Mouse (Mus musculus) MEL (cell line): ENCODE results near the gene Inafm2. TPM values are rescaled to one million over a fixed set of nuclear protein-coding genes. Genes with fewer than 3 reads are reported as not detected.

ENCODE experiments used
- DNase-seq: peaks from one replicate; pipeline ENCODE4 v3.0.0; 2011; ENCODE audit warnings: low read depth, low spot score
- H3K27ac ChIP-seq: 2 replicates; pipeline ENCODE4 v1.5.1; 2012; ENCODE audit warnings: low read depth, mild to moderate bottlenecking, control low read depth, low read length, moderate library complexity; ENCODE audit not compliant: control insufficient read depth
- H3K27me3 ChIP-seq, 2 experiments: fragments of 150-350 bp in 1 of 2; sonication (generic) in 1 of 2; 2 replicates each; pipeline ENCODE4 v1.6.1; 2012; ENCODE audit warnings: low read length in 2 of 2, mild to moderate bottlenecking in 2 of 2, improper control_type of control experiment in 1 of 2, moderate library complexity in 1 of 2; ENCODE audit not compliant: insufficient read depth in 2 of 2, control insufficient read depth in 1 of 2
- H3K36me3 ChIP-seq, 2 experiments: 2 replicates each; pipeline ENCODE4 v1.6.1; 2012 to 2014; ENCODE audit warnings: low read length in 2 of 2, improper control_type of control experiment in 1 of 2, inconsistent platforms in 1 of 2, mild to moderate bottlenecking in 1 of 2; ENCODE audit not compliant: insufficient read depth in 2 of 2, control insufficient read depth in 1 of 2
- H3K4me1 ChIP-seq, 2 experiments: fragments of 150-350 bp in 1 of 2; sonication (generic) in 1 of 2; 2 replicates each; pipeline ENCODE4 v1.6.1; 2012; ENCODE audit warnings: low read length in 2 of 2, improper control_type of control experiment in 1 of 2, mild to moderate bottlenecking in 1 of 2; ENCODE audit not compliant: insufficient read depth in 2 of 2, control insufficient read depth in 1 of 2
- H3K4me3 ChIP-seq, 2 experiments: fragments of 150-350 bp in 1 of 2; sonication (generic) in 1 of 2; 2 replicates each; pipeline ENCODE4 v1.5.1; 2012; ENCODE audit warnings: low read depth in 2 of 2, low read length in 2 of 2, mild to moderate bottlenecking in 2 of 2, moderate library complexity in 2 of 2, control low read depth in 1 of 2, improper control_type of control experiment in 1 of 2; ENCODE audit not compliant: control insufficient read depth in 1 of 2, insufficient read depth in 1 of 2
- H3K79me2 ChIP-seq: 2 replicates; pipeline ENCODE4 v1.6.1; 2012; ENCODE audit warnings: mild to moderate bottlenecking, low read length, moderate library complexity; ENCODE audit not compliant: control insufficient read depth, poor library complexity, insufficient read depth
- H3K9ac ChIP-seq: 2 replicates; pipeline ENCODE4 v1.6.1; 2012; ENCODE audit warnings: low read depth, mild to moderate bottlenecking, control low read depth, low read length, moderate library complexity; ENCODE audit not compliant: control insufficient read depth, poor library complexity, severe bottlenecking
- H3K9me3 ChIP-seq: fragments of 150-350 bp; sonication (generic); replicated peaks from 2 replicates; pipeline ENCODE4 v1.6.1; 2012; ENCODE audit warnings: mild to moderate bottlenecking, low read length, improper control_type of control experiment, moderate library complexity; ENCODE audit not compliant: insufficient read depth
- CTCF ChIP-seq, 3 experiments: IDR thresholded peaks in 2 of 3; conservative IDR thresholded peaks in 1 of 3; 2 replicates each; pipeline ENCODE4 v1.5.1; 2011 to 2012; ENCODE audit warnings: low read length in 3 of 3, low read depth in 2 of 3, mild to moderate bottlenecking in 2 of 3, improper control_type of control experiment in 1 of 3, inconsistent platforms in 1 of 3, mixed read lengths in 1 of 3, moderate library complexity in 1 of 3; ENCODE audit not compliant: control insufficient read depth in 1 of 3, insufficient read depth in 1 of 3, poor library complexity in 1 of 3, severe bottlenecking in 1 of 3
- EP300 ChIP-seq, 2 experiments: IDR thresholded peaks; 2 replicates each; pipeline ENCODE4 v1.6.1; 2011; ENCODE audit warnings: improper control_type of control experiment in 2 of 2, low read length in 2 of 2, low read depth in 1 of 2, mild to moderate bottlenecking in 1 of 2
- GABPA ChIP-seq: IDR thresholded peaks from 2 replicates; pipeline ENCODE4 v1.6.1; 2012; ENCODE audit warnings: low read depth, mild to moderate bottlenecking, inconsistent platforms, low read length, improper control_type of control experiment, moderate library complexity
- GATA1 ChIP-seq: IDR thresholded peaks from 2 replicates; pipeline ENCODE4 v1.6.1; 2011; ENCODE audit warnings: low read depth, low read length, improper control_type of control experiment
- MAFK ChIP-seq: IDR thresholded peaks from 2 replicates; pipeline ENCODE4 v1.6.1; 2011; ENCODE audit warnings: low read depth, mild to moderate bottlenecking, low read length, improper control_type of control experiment, borderline replicate concordance
- MEF2A ChIP-seq: IDR thresholded peaks from 2 replicates; pipeline ENCODE4 v1.6.1; 2014; ENCODE audit warnings: low read depth, mild to moderate bottlenecking, inconsistent platforms, low read length, improper control_type of control experiment; ENCODE audit not compliant: poor library complexity, insufficient replicate concordance, severe bottlenecking; ENCODE audit errors: extremely low read depth
- MYC ChIP-seq: IDR thresholded peaks from 2 replicates; pipeline ENCODE4 v1.6.1; 2011; ENCODE audit warnings: low read depth, mild to moderate bottlenecking, low read length, improper control_type of control experiment, moderate library complexity
- NELFE ChIP-seq: IDR thresholded peaks from 2 replicates; pipeline ENCODE4 v1.6.1; 2011; ENCODE audit warnings: low read depth, low read length, improper control_type of control experiment
- NRF1 ChIP-seq: IDR thresholded peaks from 2 replicates; pipeline ENCODE4 v1.6.1; 2014; ENCODE audit warnings: low read depth, mild to moderate bottlenecking, inconsistent platforms, low read length, improper control_type of control experiment, moderate library complexity; ENCODE audit not compliant: poor library complexity, insufficient read depth, severe bottlenecking
- POLR2AphosphoS5 ChIP-seq: IDR thresholded peaks from 2 replicates; pipeline ENCODE4 v1.6.1; 2012; ENCODE audit warnings: low read depth, borderline replicate concordance, mild to moderate bottlenecking, inconsistent platforms, low read length, moderate library complexity, mixed read lengths
- RAD21 ChIP-seq: IDR thresholded peaks from 2 replicates; pipeline ENCODE4 v1.6.1; 2011; ENCODE audit warnings: mild to moderate bottlenecking, low read depth, low read length, improper control_type of control experiment
- SIN3A ChIP-seq: IDR thresholded peaks from 2 replicates; pipeline ENCODE4 v1.6.1; 2012; ENCODE audit warnings: low read length, improper control_type of control experiment, inconsistent platforms
- SMC3 ChIP-seq: IDR thresholded peaks from 2 replicates; pipeline ENCODE4 v1.6.1; 2011; ENCODE audit warnings: low read depth, low read length, improper control_type of control experiment
- UBTF ChIP-seq: IDR thresholded peaks from 2 replicates; pipeline ENCODE4 v1.6.1; 2012; ENCODE audit warnings: low read depth, mild to moderate bottlenecking, inconsistent platforms, low read length, improper control_type of control experiment, moderate library complexity, borderline replicate concordance; ENCODE audit not compliant: insufficient read depth
- USF2 ChIP-seq, 2 experiments: IDR thresholded peaks; 2 replicates each; pipeline ENCODE4 v1.6.1; 2011 to 2012; ENCODE audit warnings: improper control_type of control experiment in 2 of 2, low read length in 2 of 2, borderline replicate concordance in 1 of 2, inconsistent platforms in 1 of 2, low read depth in 1 of 2, mild to moderate bottlenecking in 1 of 2; ENCODE audit not compliant: insufficient read depth in 1 of 2
- ZC3H11A ChIP-seq: IDR thresholded peaks from 2 replicates; pipeline ENCODE4 v1.6.1; 2012; ENCODE audit warnings: low read depth, mild to moderate bottlenecking, inconsistent platforms, low read length, improper control_type of control experiment
- ZKSCAN1 ChIP-seq: IDR thresholded peaks from 2 replicates; pipeline ENCODE4 v1.6.1; 2012; ENCODE audit warnings: low read depth, mild to moderate bottlenecking, inconsistent platforms, low read length, improper control_type of control experiment, moderate library complexity
- ZNF384 ChIP-seq: IDR thresholded peaks from 2 replicates; pipeline ENCODE4 v1.6.1; 2012; ENCODE audit warnings: low read depth, mild to moderate bottlenecking, inconsistent platforms, low read length, improper control_type of control experiment
- polyA plus RNA-seq, 2 experiments: library from polyadenylated mRNA; stranded (reverse) in 1 of 2; unstranded in 1 of 2; fragments of >175 nt in 1 of 2; fragments of >200 nt in 1 of 2; gene quantifications; 2 replicates each; pipeline versions ENCODE4 v1.2.1 to v1.2.4; 2012; ENCODE audit warnings: low replicate concordance in 2 of 2, low read depth in 1 of 2; ENCODE audit not compliant: insufficient read length in 2 of 2, insufficient read depth in 1 of 2, missing spikeins in 1 of 2
- total RNA-seq: library from RNA; depleted of rRNA; stranded (reverse); fragments of 300-350 nt; gene quantifications from 2 replicates; pipeline ENCODE4 v1.2.3, GENCODE M21; 2012

Inafm2 gene
- total and polyA plus RNA-seq, 3 experiments = 8.6 to 14.5 TPM; not detected in 1

GRCm38 (mm10) chr2:118743261-118743943, 2.2 kb upstream of the Inafm2 start (continued):
- TF ChIP-seq CTCF (IDR thresholded peaks at IDR 0.05 in 2 of 3, conservative IDR thresholded peaks at IDR 0.05 in 1 of 3; ENCODE audit: control insufficient read depth in 1 of 3, insufficient read depth in 1 of 3, low read depth in 2 of 3, low read length in 3 of 3, poor library complexity in 1 of 3, severe bottlenecking in 1 of 3) (peak; percentile 63 to 93 (median 82)), ZC3H11A (peak; percentile 61), MYC (peak; percentile 65; the same call in 1 of the 2 replicates), GATA1 (no peak), POLR2AphosphoS5 (no peak), MEF2A (no peak), ZKSCAN1 (no peak), GABPA (no peak), USF2 (IDR thresholded peaks at IDR 0.05; ENCODE audit: borderline replicate concordance in 1 of 2, insufficient read depth in 1 of 2, low read depth in 1 of 2, low read length in 2 of 2) (no peak), SIN3A (peak; percentile 85), NRF1 (no peak), MAFK (no peak), NELFE (no peak)

GRCm38 (mm10) chr2:118744621-118745020, 937 bp upstream of the Inafm2 start:
- Histone ChIP-seq H3K9ac (peak overlapping the region; percentile 59), H3K9me3 (no peaks in the 10 kb centered on the region), H3K4me3 (peak overlapping the region; percentile 57 to 62)

More at GRCm38 (mm10) chr2:118744621-118745020, 937 bp upstream of the Inafm2 start:
- H3K79me2 ChIP-seq = peaks cover 25% of the 10 kb centered on the region
- H3K27ac ChIP-seq = no peak overlapping the region
- TF ChIP-seq RAD21 = no peak
- no peak for TF ChIP-seq EP300 (IDR thresholded peaks at IDR 0.05; ENCODE audit: low read depth in 1 of 2, low read length in 2 of 2)
- no peak for TF ChIP-seq SMC3
- TF ChIP-seq UBTF = no peak
- no peak for TF ChIP-seq ZC3H11A
- TF ChIP-seq ZNF384 = no peak
- TF ChIP-seq SIN3A = no peak
- no peak for TF ChIP-seq USF2 (IDR thresholded peaks at IDR 0.05; ENCODE audit: borderline replicate concordance in 1 of 2, insufficient read depth in 1 of 2, low read depth in 1 of 2, low read length in 2 of 2)
- TF ChIP-seq, all 39 proteins: peak for 0
- H3K36me3 ChIP-seq = peaks cover 3 to 16% of the 10 kb centered on the region in 2 experiments; a peak in 3 of 4 replicates
- H3K27me3 ChIP-seq = no peaks in the 10 kb centered on the region
- peak; percentile 57 for DNase-seq
- peaks cover 4 to 16% of the 10 kb centered on the region in 2 experiments for H3K4me1 ChIP-seq
